Mouse (Mus musculus): ENCODE measurements at regions not wholly inside any gene's neighbourhood (a gene's known extent, or its start where the extent isn't known, plus 50 kb on each side); places are given as distances from the start of the nearest gene placed in this dataset.
A peak's percentile ranks its signal among the peaks of the same experiment; 100 is the strongest.

DNA sequence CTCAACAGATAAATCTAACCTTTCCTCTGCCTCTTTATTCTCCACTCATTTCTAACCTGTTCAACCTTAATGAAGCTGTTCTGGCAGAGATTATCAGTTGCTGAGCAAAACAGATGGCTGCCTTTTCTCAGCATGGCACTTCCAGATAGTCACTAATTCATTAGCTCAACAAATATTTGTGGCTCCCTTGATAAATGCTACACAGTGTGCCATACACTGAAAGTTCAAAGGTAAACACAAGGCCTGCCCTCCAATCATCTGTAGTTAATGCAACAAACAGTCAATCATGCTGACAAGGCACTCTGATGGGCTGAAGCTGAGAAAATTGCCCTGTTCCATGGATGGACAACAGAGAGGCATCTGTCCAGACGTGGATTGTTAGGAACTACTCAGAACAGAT, 149.4 kb upstream of the Ube2e3 start:
- H3K4me1 ChIP-seq (ENCODE audit: control insufficient read depth in 1 of 2, insufficient read depth in 2 of 2) = no peaks in the 10 kb centered on the region
- H3K9me3 ChIP-seq (replicated peaks; ENCODE audit: low read length) = no peaks in the 10 kb centered on the region
- H3K4me3 ChIP-seq (replicated peaks in 1 of 3; ENCODE audit: low read depth in 2 of 3, low read length in 2 of 3, poor library complexity in 1 of 3) = no peak overlapping the region
- H3K36me3 ChIP-seq (replicated peaks in 1 of 2; ENCODE audit: control insufficient read depth in 1 of 2, insufficient read depth in 1 of 2, low read length in 1 of 2) = no peaks in the 10 kb centered on the region
- no peak overlapping the region for H3K27ac ChIP-seq (ENCODE audit: insufficient read depth, low read depth)
- no peaks in the 10 kb centered on the region for H3K79me2 ChIP-seq (replicated peaks; ENCODE audit: control insufficient read depth, extremely low read depth, insufficient read depth, poor library complexity, severe bottlenecking)
- dilution Hi-C loops (cut with MboI; ENCODE audit: extremely low pct_ligation_motif_present, extremely low pct_unique_long_range_greater_than_20kb, low sequenced_read_pairs) = no loop called here
- H3K27me3 ChIP-seq (replicated peaks) = no peaks in the 10 kb centered on the region
- in situ Hi-C loops (cut with MboI; ENCODE audit: low pct_ligation_motif_present, low pct_unique_long_range_greater_than_20kb, low sequenced_read_pairs) = no loop called here
- DNase-seq (ENCODE audit: extremely low read depth) = no peak
- no peak overlapping the region for H3K9ac ChIP-seq (ENCODE audit: insufficient read depth, low read depth)
- H3K4me2 ChIP-seq (ENCODE audit: insufficient read depth, low read depth, poor library complexity, severe bottlenecking) = no peak overlapping the region
- TF ChIP-seq UBTF (IDR thresholded peaks at IDR 0.05; ENCODE audit: low read depth, low read length) (no peak), MAFK (IDR thresholded peaks at IDR 0.05; ENCODE audit: insufficient replicate concordance, low read length) (peak; percentile 17; the same call in 1 of the 2 replicates)

DNA sequence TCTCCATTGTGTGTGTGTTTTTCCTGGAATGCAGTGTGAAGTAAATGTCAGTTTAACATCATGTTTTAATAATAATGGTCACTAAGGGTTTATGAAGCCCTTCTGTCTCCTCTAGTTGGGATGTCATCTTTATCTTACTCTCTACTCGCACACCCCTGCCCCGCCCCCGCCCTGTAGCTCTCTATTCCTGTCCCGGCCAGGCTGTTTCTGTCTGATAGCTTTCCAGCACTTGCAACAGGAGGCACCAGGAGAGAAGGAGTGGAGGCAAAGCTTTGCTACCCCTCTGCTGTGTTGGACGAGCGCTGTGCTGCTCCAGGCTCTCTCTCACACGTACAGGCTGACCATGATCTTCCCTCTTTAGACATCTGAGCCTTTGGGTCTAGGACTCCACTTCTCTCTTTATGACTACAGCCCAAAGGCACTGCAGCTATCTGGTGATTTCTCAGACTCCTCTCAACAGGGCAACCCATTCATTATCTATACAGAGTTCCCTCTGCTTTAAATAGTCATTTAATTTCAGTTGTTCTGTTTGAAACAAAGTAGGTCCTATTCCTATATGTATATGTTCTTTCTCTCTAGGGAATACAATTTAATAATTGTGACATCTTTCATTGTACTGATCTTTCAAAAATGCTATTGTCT, 151.6 kb upstream of the Ube2e3 start:
- no peak overlapping the region for H3K4me2 ChIP-seq (ENCODE audit: insufficient read depth, low read depth, poor library complexity, severe bottlenecking)
- no peaks in the 10 kb centered on the region for H3K36me3 ChIP-seq (replicated peaks in 1 of 2; ENCODE audit: control insufficient read depth in 1 of 2, insufficient read depth in 1 of 2, low read length in 1 of 2)
- in situ Hi-C loops (cut with MboI; ENCODE audit: low pct_ligation_motif_present, low pct_unique_long_range_greater_than_20kb, low sequenced_read_pairs) (no loop called here), dilution Hi-C loops (cut with MboI; ENCODE audit: extremely low pct_ligation_motif_present, extremely low pct_unique_long_range_greater_than_20kb, low sequenced_read_pairs) (no loop called here)
- no peaks in the 10 kb centered on the region for H3K4me1 ChIP-seq (ENCODE audit: control insufficient read depth in 1 of 2, insufficient read depth in 2 of 2)
- no peak for TF ChIP-seq KAT2A (IDR thresholded peaks at IDR 0.05; ENCODE audit: insufficient replicate concordance, low read length)
- no peak for TF ChIP-seq POLR2AphosphoS2 (IDR thresholded peaks at IDR 0.05; ENCODE audit: low read depth, low read length)
- TF ChIP-seq NRF1 (IDR thresholded peaks at IDR 0.05; ENCODE audit: low read depth, low read length) = no peak
- no peak for TF ChIP-seq POLR2A (IDR thresholded peaks at IDR 0.05; ENCODE audit: low read depth, low read length)
- TF ChIP-seq TCF12 (IDR thresholded peaks at IDR 0.05; ENCODE audit: low read depth, low read length) = no peak
- TF ChIP-seq CHD1 (IDR thresholded peaks at IDR 0.05; ENCODE audit: low read depth, low read length) = no peak
- no peak for TF ChIP-seq USF2 (conservative IDR thresholded peaks at IDR 0.05; ENCODE audit: low read depth, low read length)
- TF ChIP-seq CTCF (conservative IDR thresholded peaks at IDR 0.05 in 1 of 2, IDR thresholded peaks at IDR 0.05 in 1 of 2; ENCODE audit: low read depth in 2 of 2, low read length in 2 of 2) = no peak
- TF ChIP-seq EP300 (IDR thresholded peaks at IDR 0.05; ENCODE audit: low read length) = no peak
- no peak for TF ChIP-seq JUN (IDR thresholded peaks at IDR 0.05; ENCODE audit: insufficient read depth, low read depth, low read length)
- TF ChIP-seq ZKSCAN1 (IDR thresholded peaks at IDR 0.05; ENCODE audit: borderline replicate concordance, low read depth, low read length) = no peak
- no peak for TF ChIP-seq SIN3A (IDR thresholded peaks at IDR 0.05; ENCODE audit: low read length)
- no peak for TF ChIP-seq USF1 (IDR thresholded peaks at IDR 0.05; ENCODE audit: low read depth, low read length)
- TF ChIP-seq MEF2A (IDR thresholded peaks at IDR 0.05; ENCODE audit: borderline replicate concordance, low read depth, low read length) = no peak
- TF ChIP-seq MYC (IDR thresholded peaks at IDR 0.05; ENCODE audit: low read depth, low read length) = no peak
- no peak for TF ChIP-seq NELFE (IDR thresholded peaks at IDR 0.05; ENCODE audit: low read depth, low read length)
- TF ChIP-seq ZC3H11A (IDR thresholded peaks at IDR 0.05; ENCODE audit: low read depth, low read length) = no peak
- H3K79me2 ChIP-seq (replicated peaks; ENCODE audit: control insufficient read depth, extremely low read depth, insufficient read depth, poor library complexity, severe bottlenecking) = no peaks in the 10 kb centered on the region
- H3K9ac ChIP-seq (ENCODE audit: insufficient read depth, low read depth) = no peak overlapping the region
- no peak overlapping the region for H3K4me3 ChIP-seq (replicated peaks in 1 of 3; ENCODE audit: low read depth in 2 of 3, low read length in 2 of 3, poor library complexity in 1 of 3)
- no peaks in the 10 kb centered on the region for H3K27me3 ChIP-seq (replicated peaks)
- DNase-seq (ENCODE audit: extremely low read depth) = no peak
- H3K27ac ChIP-seq (ENCODE audit: insufficient read depth, low read depth) = no peak overlapping the region
- no peaks in the 10 kb centered on the region for H3K9me3 ChIP-seq (replicated peaks; ENCODE audit: low read length)
